Mouse (Mus musculus) CD8-positive naive resting alpha-beta T cell, adult 57 days (primary cell): ENCODE measurements around the gene Ptges3l. TPM values are rescaled to one million over a fixed set of nuclear protein-coding genes. Genes with fewer than 3 reads are reported as not detected.

ENCODE experiments used
- total RNA-seq: library from RNA; stranded (reverse); gene quantifications from one replicate; pipeline ENCODE4 v1.2.4, GENCODE M21; 2023

The Ptges3l gene
- 7.1 TPM for total RNA-seq

DNA sequence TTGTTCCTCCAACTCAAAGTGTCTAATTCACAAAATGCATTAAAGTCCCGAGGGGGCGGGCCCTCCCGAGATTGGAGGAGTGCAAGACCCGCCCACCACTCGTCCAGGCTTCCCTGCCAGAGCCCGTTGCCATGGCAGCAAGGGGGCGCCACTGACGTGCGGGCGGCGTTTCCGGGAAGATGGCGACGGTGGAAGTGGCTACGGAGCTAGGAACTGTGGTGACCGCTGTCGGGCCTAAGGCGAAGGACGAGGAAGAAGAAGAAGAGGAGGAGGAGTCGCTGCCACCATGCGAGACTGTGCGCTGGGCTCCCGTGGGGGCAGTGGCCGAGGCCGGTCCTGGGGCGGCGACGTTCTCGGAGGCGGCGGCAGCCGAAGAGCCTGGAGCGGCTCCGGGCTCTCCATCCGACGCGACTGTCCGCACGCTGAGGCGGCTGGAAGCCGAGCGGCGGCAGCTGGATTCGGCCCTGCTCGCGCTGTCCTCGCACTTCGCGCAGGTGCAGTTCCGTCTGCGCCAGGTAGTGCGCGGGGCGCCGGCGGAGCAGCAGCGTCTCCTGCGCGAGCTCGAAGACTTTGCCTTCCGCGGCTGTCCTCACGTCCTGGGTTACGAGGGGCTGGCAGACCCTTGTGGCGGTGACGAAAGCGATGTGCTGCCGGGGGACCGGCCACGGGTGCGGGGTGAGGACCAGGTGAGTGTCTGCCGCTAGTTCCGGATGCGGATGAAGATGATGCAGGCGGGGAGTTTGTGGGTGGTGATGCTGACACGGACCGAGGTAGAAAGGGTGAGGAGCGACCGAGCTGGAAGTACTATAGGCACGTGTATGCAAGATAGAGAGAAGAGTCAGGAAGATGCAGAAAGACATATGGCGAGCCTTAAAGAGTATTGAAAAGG lies at the start of gene Ptges3l, which contains the start of gene Rundc1:
Gene Ptges3l (minus strand): TSS at position 409 of the 889 bp plus-strand sequence.
Gene Rundc1 (plus strand): TSS at position 161 of the 889 bp plus-strand sequence.

DNA sequence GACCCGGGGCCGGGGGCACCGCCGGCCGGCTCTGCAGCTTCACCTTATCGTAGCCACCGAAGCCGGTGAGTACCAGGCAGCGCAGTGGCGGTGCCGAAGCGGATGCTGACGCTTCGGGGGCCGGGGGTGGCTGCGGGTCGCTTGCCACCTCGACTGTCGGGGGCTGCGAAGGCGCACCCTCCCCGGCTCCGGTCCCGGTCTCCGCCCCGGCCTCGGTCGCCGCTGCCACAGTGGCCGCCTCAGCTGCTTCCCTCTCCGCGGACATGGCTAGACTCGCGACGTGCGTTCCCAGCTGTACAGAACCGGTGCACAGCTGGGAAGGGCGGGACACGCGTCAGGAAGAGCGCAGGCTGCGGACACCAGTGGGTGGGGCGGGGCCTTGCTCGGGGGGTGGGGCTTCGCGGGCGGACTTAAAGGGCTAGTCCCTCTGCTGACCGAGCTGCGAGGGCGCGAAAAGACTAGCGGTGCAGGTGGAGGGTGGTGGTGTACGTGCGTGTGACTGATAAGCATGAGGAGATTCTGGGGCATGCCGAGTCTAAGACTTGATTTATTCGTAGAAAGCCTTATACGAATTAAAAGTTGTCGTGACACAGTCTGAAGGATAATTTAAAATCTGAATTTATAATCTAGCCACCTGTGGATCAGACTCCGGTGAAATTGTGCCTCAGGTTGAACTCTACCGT lies 40.9 kb upstream of the Ptges3l start, which contains the start of gene Vat1:
Gene Vat1 (minus strand): TSS at position 362 of the 683 bp plus-strand sequence.

DNA sequence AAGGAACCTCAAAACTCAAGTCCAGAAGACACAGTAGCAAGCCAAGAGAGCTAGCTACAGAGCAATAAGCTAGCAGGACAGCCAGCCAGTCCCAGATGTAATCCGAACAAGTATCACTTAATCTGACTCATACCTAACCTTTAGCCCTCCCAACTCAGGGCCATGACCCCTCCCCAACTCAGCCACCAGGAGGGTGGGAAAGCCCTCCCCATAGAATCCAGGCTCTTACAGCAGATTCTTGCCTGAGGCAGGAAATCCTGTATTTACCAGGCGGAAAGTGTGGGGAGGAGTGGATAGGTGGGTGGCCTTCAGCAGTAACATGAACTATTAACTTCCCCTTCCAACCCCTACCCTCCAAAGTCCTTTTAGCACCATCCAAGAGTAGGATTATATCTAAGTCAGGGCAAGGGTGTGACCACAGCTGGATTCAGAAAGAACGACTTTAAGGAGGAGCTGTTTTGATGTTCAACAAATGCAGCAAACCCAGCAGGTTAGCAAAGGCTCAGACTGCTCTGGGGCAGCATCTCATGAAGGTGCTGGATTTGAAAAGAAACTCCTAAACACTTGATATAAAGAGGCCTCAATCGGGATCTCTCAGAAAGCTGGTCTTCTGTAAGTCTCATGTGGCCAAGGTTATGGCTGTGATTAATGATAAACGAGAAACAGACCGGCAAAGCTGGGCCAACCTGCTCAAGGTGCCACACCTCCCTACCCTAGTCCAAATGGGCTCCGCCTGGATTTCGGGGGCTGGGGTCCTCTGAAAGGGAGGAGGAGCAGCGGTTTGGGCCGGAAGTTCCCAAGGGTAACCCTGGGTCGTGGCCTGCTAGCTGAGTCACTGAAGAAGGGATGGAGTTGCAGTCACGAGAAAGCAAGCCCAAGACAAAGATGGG lies 39.3 kb upstream of the Ptges3l start, which contains the start of gene Rnd2:
Gene Rnd2 (plus strand): TSS at position 789 of the 890 bp plus-strand sequence.

DNA sequence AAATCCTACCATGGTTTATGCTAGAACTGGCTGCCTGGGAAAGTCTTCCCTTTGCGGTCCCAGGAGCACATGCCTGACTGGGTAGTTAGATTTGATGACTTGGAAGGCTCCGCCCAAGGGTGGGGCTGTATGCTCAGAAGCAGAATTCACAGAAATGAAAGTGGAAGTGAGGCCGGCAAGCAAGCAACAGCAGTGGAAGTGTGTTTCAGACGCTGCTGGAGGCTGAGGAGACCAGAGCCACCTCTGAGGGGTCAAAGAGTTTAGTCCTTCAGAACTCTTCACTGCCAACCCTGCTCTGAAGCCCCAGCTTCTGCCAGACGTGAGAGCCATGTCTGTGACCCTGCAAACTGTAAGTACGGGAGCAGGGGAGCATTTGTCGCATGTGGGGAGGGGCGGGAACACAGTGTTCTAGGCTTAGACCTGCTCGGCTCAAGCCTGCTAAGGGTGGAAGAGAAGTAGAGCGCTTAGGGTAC lies 23.2 kb upstream of the Ptges3l start, which contains the start of gene Ifi35:
Gene Ifi35 (plus strand): TSS at position 134 of the 473 bp plus-strand sequence.

DNA sequence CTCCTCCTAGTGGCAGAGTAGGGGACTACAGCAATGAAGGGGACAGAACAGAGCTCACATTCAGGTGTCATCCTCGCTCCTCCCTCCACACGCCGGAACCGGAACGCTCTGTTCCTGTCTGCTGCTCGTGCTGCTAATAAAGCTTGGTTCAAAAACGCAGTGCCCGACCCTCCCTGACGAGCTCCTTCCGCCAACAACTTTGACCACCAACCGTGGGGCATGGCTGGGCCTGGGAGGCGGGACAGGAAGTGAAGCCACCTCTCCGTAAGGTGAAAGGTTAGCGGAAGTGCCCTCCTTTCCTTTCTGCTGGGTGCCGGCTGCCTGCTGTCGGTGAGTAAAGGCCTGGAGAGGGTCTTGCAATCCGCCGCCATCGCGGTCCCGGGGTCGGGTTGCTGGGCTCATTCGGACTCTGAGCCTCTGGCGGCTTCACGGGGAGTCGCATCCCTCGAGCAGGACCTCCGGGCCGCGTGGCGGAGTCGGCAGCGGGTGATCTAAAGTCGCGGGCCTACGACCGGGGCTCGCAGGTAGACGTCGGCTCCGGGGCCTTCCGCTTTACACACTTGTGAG lies 17.1 kb upstream of the Ptges3l start, which contains the start of gene Rpl27:
Gene Rpl27 (plus strand): TSS at position 172 of the 567 bp plus-strand sequence.

DNA sequence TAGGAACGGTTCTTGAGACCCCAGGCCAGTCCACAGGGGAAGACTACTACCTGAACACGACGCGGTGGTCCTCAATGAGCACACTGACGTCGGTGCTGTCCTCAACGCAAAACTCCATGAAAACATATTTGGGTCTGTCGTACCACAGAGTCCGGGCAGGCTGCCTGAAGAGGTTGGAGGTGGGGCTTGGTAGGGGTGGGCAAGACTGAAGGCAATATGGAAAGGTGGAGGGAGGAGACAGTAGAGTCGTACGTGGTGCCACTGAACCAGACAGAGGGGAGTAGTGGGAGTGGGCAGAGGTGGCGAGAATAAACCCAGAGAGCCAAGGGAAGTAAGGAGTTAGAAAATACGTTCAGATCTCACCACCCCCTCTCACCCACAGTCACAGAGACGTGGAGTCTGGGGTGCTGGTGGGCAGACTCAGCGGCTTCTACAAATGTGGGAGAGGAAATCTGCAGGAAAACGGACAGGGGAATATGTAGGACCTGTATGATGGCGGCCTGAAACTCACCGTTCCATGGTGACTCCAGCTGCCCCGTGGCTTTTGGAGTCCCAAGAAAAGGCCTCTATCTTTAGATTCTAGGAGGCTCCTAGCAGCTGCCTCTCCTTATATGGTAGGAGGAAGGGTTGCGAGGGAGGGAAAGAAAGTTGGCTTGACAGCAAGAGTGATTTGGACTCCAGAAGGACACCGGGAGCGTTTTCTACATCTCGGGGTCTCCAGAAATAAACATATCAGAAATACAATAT lies 855 bp downstream of the Ptges3l start, which contains the start of gene Gm27029:
Gene Gm27029 (minus strand): TSS at position 692 of the 747 bp plus-strand sequence.

DNA sequence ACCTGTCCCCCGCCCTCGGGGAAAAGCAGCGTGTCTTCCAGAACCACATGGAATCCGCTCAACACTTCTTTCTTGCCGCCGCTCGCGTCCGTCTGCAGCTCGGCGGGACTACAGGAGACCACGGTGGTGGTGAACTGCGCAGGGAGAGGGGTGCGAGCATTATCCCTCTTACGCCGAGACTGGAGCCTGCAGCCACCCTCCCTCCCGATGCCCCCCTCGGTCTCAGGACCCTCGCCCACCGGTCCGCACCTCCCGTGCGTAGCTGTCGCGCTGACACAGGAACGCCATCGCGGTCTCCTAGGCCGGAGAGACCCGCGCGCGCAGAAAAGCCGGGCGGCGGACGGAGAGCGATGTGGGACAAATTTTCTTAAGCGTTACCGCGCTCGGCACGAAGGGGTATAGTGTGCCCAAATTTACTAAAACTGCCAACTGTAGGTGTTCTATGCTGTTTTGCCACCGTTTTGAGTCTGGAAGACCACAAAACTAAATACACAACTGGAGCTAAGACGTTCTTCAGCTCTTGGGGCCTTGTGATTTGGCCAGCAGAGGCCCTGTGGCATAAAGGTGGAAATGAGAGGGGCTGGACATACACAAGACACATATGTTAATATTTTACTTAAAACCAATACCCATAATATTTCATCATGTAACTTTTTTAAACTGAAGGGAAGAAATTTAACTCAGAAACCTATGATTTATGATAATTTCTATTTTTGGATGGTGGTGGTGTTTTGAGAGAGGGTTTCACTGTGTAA lies 7.9 kb downstream of the Ptges3l start, which contains the start of gene Aarsd1:
Gene Aarsd1 (minus strand): TSS at position 515 of the 755 bp plus-strand sequence.

Other genes starting within 250 kb of the Ptges3l start
- gene Ccr10, start 249.9 kb downstream of the Ptges3l start, total RNA-seq, result not detected
- gene Ezh1, start 198.9 kb downstream of the Ptges3l start, total RNA-seq, result 89.3 TPM
- gene Ramp2, start 179.3 kb downstream of the Ptges3l start, total RNA-seq, result 0.40 TPM
- 71.7 TPM for gene Vps25, start 171.6 kb downstream of the Ptges3l start, total RNA-seq
- gene Wnk4, start 164.8 kb downstream of the Ptges3l start, total RNA-seq, result 2.8 TPM
- gene Cntd1, start 146.3 kb downstream of the Ptges3l start, total RNA-seq, result not detected
- 35.6 TPM for gene Coa3, start 146.2 kb downstream of the Ptges3l start, total RNA-seq
- gene Becn1, start 123.0 kb downstream of the Ptges3l start, total RNA-seq, result 196 TPM
- 118 TPM for gene Psme3, start 109.1 kb downstream of the Ptges3l start, total RNA-seq
- 24.1 TPM for gene Aoc2, start 100.3 kb downstream of the Ptges3l start, total RNA-seq
- 1.2 TPM for gene Aoc3, start 94.7 kb downstream of the Ptges3l start, total RNA-seq
- not detected for gene G6pc, start 57.8 kb downstream of the Ptges3l start, total RNA-seq
- gene Aarsd1, start 7.7 kb downstream of the Ptges3l start, total RNA-seq, result 23.4 TPM
- gene Gm27029, start 537 bp downstream of the Ptges3l start, total RNA-seq, result 2.0 TPM
- gene Rundc1, start 248 bp downstream of the Ptges3l start, total RNA-seq, result 23.9 TPM
- gene Rpl27, start 17.0 kb upstream of the Ptges3l start, total RNA-seq, result 134 TPM
- 60.5 TPM for gene Ifi35, start 23.1 kb upstream of the Ptges3l start, total RNA-seq
- not detected for gene Rnd2, start 39.7 kb upstream of the Ptges3l start, total RNA-seq
- 15.0 TPM for gene Vat1, start 40.9 kb upstream of the Ptges3l start, total RNA-seq
- 2.5 TPM for gene Brca1, start 126.6 kb upstream of the Ptges3l start, total RNA-seq
- gene Nbr1, start 126.8 kb upstream of the Ptges3l start, total RNA-seq, result 132 TPM
- gene Tmem106a, start 156.9 kb upstream of the Ptges3l start, total RNA-seq, result 7.7 TPM
- gene Gm11634, start 173.9 kb upstream of the Ptges3l start, total RNA-seq, result not detected
- 33.6 TPM for gene Rdm1, start 201.9 kb upstream of the Ptges3l start, total RNA-seq
- 4.0 TPM for gene Arl4d, start 240.2 kb upstream of the Ptges3l start, total RNA-seq